Mouse (Mus musculus) G1E (cell line): ENCODE data around the gene Orc5.

Experiments used
- CTCF ChIP-seq: IDR thresholded peaks from 2 replicates; pipeline ENCODE4 v1.5.1; 2012; ENCODE audit warnings: low read depth, low read length, inconsistent platforms, mixed read lengths
- POLR2AphosphoS5 ChIP-seq: IDR thresholded peaks from 2 replicates; pipeline ENCODE4 v1.6.1; 2012; ENCODE audit warnings: low read depth, low read length, inconsistent platforms; ENCODE audit not compliant: insufficient replicate concordance

GRCm38 (mm10) chr5:22536695-22537094 is 13.5 kb downstream of the Orc5 start:
- no peak for TF ChIP-seq POLR2AphosphoS5
- no peak for TF ChIP-seq CTCF
